Mouse (Mus musculus): Measurements from ENCODE around the gene Adprhl1. TPM values are rescaled to one million over a fixed set of nuclear protein-coding genes. Genes with fewer than 3 reads are reported as not detected.

Adprhl1 gene
- polyA plus RNA-seq, 1 experiment: 0.29 TPM

DNA sequence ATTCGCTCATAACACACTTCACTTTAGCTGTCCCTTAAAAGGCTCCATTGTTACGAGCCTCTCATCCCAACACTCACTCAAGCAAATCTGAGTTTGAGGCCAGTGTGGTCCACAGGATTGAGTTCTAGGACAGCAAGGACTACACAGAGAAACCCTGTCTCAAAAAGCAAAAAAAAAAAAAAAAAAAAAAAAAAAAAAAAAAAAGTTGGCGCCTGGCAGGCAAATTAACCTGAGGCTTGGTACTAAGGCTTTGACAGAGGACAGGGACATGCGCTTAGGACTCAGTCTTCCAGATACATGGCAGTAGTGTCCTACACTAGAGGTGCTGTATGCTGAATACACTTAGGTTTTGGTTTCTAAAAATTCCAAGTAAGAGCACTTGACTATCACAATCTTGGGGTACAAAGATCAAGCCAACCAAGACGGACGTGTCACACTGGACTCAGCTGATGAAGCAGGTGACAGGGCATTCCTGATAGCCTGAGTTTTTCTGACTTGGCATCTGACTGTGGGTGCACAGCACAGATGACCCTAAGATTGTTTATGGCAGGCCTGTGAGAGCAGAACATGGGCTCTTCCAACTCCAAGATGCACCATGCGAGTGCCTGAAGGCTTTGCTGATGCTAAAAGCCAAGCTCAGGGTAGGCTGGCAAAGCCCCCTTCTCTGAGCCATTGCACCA lies 76.6 kb downstream of the Adprhl1 start:
- no peak for TF ChIP-seq POLR2A (IDR thresholded peaks at IDR 0.05; ENCODE audit: borderline replicate concordance, extremely low read depth, insufficient read depth, insufficient read length, poor library complexity, severe bottlenecking)
- TF ChIP-seq CTCF (IDR thresholded peaks at IDR 0.05; ENCODE audit: borderline replicate concordance, extremely low read depth, insufficient read depth, insufficient read length): no peak

GRCm38 (mm10) chr8:13175650-13176049 lies 78.3 kb downstream of the Adprhl1 start:
- no peak for DNase-seq (ENCODE audit: low read depth)
- TF ChIP-seq POLR2A (IDR thresholded peaks at IDR 0.05; ENCODE audit: borderline replicate concordance, extremely low read depth, insufficient read depth, insufficient read length, poor library complexity, severe bottlenecking): no peak
- no peak for TF ChIP-seq CTCF (IDR thresholded peaks at IDR 0.05; ENCODE audit: borderline replicate concordance, extremely low read depth, insufficient read depth, insufficient read length)

More for the DNA sequence above, 76.6 kb downstream of the Adprhl1 start:
- no peak for DNase-seq (ENCODE audit: low read depth)

DNA sequence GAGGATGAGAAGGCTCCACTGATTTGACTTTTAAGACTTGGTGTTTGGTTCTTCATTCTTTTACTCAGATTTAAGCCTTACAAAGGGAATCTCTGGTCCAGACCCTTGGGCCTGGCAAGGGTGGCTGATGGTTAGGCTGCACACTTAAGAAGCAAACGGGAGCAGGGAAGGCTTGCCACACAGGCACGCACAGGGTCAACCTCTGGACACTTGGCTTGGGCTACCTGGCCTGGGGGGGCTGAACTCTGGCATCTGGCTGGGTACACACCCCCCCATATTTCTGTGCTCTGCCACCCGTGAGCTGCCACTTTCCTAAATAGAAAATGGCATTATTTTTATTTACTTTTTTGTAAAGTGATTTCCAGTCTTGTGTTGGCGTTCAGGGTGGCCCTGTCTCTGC lies 79.2 kb downstream of the Adprhl1 start:
- TF ChIP-seq CTCF (IDR thresholded peaks at IDR 0.05; ENCODE audit: borderline replicate concordance, extremely low read depth, insufficient read depth, insufficient read length) (no peak), POLR2A (IDR thresholded peaks at IDR 0.05; ENCODE audit: borderline replicate concordance, extremely low read depth, insufficient read depth, insufficient read length, poor library complexity, severe bottlenecking) (no peak)
- no peak for DNase-seq (ENCODE audit: low read depth)

GRCm38 (mm10) chr8:13174305-13174704 lies 79.7 kb downstream of the Adprhl1 start:
- DNase-seq (ENCODE audit: low read depth): no peak
- TF ChIP-seq CTCF (IDR thresholded peaks at IDR 0.05; ENCODE audit: borderline replicate concordance, extremely low read depth, insufficient read depth, insufficient read length) (no peak), POLR2A (IDR thresholded peaks at IDR 0.05; ENCODE audit: borderline replicate concordance, extremely low read depth, insufficient read depth, insufficient read length, poor library complexity, severe bottlenecking) (no peak)

Other genes with a start within 250 kb of the Adprhl1 start
- 0.33 and 0.40 TPM in 2 replicates for gene F7, start 228.1 kb downstream of the Adprhl1 start, polyA plus RNA-seq (2012; rRNA removed)
- 0.16 and 0.37 TPM in 2 replicates for gene F10, start 216.9 kb downstream of the Adprhl1 start, polyA plus RNA-seq (2012; rRNA removed)
- 0.12 and 0.15 TPM in 2 replicates for gene Proz, start 193.2 kb downstream of the Adprhl1 start, polyA plus RNA-seq (2012; rRNA removed)
- gene Pcid2, start 148.7 kb downstream of the Adprhl1 start, polyA plus RNA-seq (2012; rRNA removed): 38.5 and 40.5 TPM in 2 replicates
- gene Cul4a, start 148.5 kb downstream of the Adprhl1 start, polyA plus RNA-seq (2012; rRNA removed): 60.6 and 67.6 TPM in 2 replicates
- gene Lamp1, start 95.0 kb downstream of the Adprhl1 start, polyA plus RNA-seq (2012; rRNA removed): 247 and 265 TPM in 2 replicates
- 14.4 and 16.6 TPM in 2 replicates for gene Grtp1, start 53.5 kb downstream of the Adprhl1 start, polyA plus RNA-seq (2012; rRNA removed)
- 42.6 and 44.2 TPM in 2 replicates for gene Dcun1d2, start 34.0 kb upstream of the Adprhl1 start, polyA plus RNA-seq (2012; rRNA removed)
- 35.5 and 38.3 TPM in 2 replicates for gene Tmco3, start 34.0 kb upstream of the Adprhl1 start, polyA plus RNA-seq (2012; rRNA removed)
- gene Tfdp1, start 84.6 kb upstream of the Adprhl1 start, polyA plus RNA-seq (2012; rRNA removed): 142 and 190 TPM in 2 replicates
- gene Atp4b, start 142.7 kb upstream of the Adprhl1 start, polyA plus RNA-seq (2012; rRNA removed): not detected in 2 replicates
- gene Grk1, start 150.9 kb upstream of the Adprhl1 start, polyA plus RNA-seq (2012; rRNA removed): 0.06 and 0.10 TPM in 2 replicates
- gene Tmem255b, start 181.0 kb upstream of the Adprhl1 start, polyA plus RNA-seq (2012; rRNA removed): 0.20 and 0.27 TPM in 2 replicates
- gene Gas6, start 240.3 kb upstream of the Adprhl1 start, polyA plus RNA-seq (2012; rRNA removed): 25.8 and 36.6 TPM in 2 replicates